Mouse (Mus musculus) C2C12 (cell line): ENCODE measurements around the gene Abcc9.

Experiments used
- CTCF ChIP-seq: IDR thresholded peaks from one replicate; pipeline ENCODE4 v1.5.1; 2011; ENCODE audit not compliant: control insufficient read depth, insufficient read depth, insufficient read length
- MAX ChIP-seq: IDR thresholded peaks from one replicate; pipeline ENCODE4 v1.6.1; 2011; ENCODE audit warnings: mild to moderate bottlenecking, control low read depth

DNA sequence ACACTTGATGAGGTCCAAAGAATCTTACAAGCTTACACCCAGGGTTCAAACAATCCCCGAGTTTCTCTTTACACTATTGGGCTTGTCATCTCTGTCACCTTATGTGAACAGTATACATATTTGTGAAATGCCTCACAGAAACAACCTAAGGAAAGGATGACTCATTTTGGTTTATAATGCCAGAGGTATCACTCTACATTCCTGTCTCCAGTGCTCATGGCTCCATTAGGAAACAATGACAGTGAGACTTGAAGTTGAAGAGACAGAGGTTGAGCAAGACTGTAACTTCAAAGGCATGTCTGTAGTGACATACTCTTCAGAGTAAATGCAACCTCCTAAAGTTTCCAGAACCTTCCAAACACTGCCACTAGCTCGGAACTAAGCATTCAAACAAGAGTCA, 153.7 kb downstream of the Abcc9 start:
- TF ChIP-seq CTCF (no peak), MAX (no peak)
